Mouse (Mus musculus) gastrocnemius, postnatal 25 days (tissue): ENCODE data around the gene Glrx3. TPM values are rescaled to one million over a fixed set of nuclear protein-coding genes. Genes with fewer than 3 reads are reported as not detected.
"Not testable (repeated sequence)": the region's sequence is repeated elsewhere in the genome, so short reads cannot be mapped to it uniquely, and the experiment has no call there.

ENCODE experiments used
- DNase-seq: peaks from one replicate; pipeline ENCODE4 v3.0.0; 2022
- long read RNA-seq, 2 experiments: library from polyadenylated mRNA; stranded (forward); transcript quantifications; one replicate each; pipeline ENCODE4 v2.0.0; 2021
- total RNA-seq, 2 experiments: library from RNA; stranded (reverse); gene quantifications; 1 replicate in 1 of 2; 2 replicates in 1 of 2; pipeline ENCODE4 v1.2.3; 2021

The Glrx3 gene
- 100 to 1,000 TPM in 1 of 2 experiments, 10 to 100 TPM in 1; 99.3 to 111 TPM for total RNA-seq
- long read RNA-seq, experiment 1, transcript Glrx3-201 (11 exons, 1,685 nt) = major isoform, 362 of 427 reads
- long read RNA-seq, experiment 1, partial matches to known transcripts = 52 of 427 reads
- long read RNA-seq, experiment 1, other reads (novel, unspliced or antisense) = 13 of 427 reads
- long read RNA-seq, experiment 2, transcript Glrx3-201 (11 exons, 1,685 nt) = major isoform, 337 of 376 reads
- long read RNA-seq, experiment 2, partial matches to known transcripts = 23 of 376 reads
- long read RNA-seq, experiment 2, other reads (novel, unspliced or antisense) = 16 of 376 reads

GRCm38 (mm10) chr7:137437440-137438178 is at the start of gene Glrx3:
Glrx3 (plus strand) TSS chr7:137437614.
- peak; percentile 98 for DNase-seq

DNA sequence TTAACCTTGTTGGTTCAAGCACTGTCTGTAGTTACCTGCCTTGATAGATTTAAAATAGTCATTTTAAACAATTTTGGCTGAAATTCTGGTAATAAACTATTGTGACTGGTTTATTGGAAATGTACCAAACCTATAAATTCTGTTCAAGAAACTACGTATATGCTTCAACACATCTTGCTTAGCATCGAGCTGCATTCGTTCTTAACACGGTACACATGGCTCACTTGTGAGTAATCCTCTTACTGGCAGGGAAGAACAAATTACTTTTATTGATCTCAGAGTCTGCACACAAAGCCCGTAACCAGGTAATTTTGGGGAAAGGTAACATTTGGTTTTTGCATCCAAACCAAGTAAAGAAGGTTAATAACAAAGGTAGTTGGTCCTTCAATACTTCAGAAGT is 49.6 kb upstream of the Glrx3 start:
- no peak for DNase-seq

DNA sequence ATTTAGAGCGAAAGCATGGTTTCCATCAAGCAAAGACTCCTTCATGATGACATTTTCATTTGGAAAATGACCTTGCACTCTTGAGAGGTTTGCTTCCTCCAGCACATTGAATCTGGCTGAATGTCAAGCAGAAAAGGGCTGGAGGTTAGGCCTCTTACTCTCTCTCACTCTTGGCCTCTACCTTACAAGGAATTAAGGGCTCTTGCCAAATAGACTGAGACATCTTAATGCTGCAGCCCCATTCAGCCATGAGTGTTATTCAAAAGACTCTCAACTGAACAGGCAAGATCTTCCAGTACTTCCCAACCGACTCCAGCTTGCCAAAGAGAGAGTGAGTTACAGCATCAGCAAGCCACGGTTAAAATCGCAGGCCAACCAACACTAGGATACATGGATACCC is 42.0 kb upstream of the Glrx3 start:
- DNase-seq = no peak

- DNase-seq = no peak
These were observed 40.0 kb upstream of the Glrx3 start for GRCm38 (mm10) chr7:137397361-137397910.

DNA sequence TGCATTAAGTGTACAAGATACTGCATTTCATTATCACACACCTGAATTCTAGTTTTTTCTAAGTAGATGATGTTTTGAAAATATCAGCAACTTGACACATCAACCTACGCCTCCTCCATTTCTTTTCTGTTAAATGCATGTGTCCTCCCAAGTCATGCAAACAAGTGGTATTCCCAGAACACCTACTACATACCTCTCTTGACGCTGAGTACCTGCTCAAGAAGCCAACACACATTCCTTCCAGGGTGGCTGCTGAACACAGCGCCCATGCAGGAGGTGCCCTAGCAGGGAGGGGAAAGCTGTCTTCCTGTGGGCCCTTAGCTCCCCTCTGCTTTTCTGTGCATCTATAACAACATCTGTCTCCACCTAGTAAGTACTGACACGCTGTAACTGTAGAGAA is 38.4 kb upstream of the Glrx3 start:
- no peak for DNase-seq

GRCm38 (mm10) chr7:137404146-137404545 is 33.3 kb upstream of the Glrx3 start:
- no peak for DNase-seq

DNA sequence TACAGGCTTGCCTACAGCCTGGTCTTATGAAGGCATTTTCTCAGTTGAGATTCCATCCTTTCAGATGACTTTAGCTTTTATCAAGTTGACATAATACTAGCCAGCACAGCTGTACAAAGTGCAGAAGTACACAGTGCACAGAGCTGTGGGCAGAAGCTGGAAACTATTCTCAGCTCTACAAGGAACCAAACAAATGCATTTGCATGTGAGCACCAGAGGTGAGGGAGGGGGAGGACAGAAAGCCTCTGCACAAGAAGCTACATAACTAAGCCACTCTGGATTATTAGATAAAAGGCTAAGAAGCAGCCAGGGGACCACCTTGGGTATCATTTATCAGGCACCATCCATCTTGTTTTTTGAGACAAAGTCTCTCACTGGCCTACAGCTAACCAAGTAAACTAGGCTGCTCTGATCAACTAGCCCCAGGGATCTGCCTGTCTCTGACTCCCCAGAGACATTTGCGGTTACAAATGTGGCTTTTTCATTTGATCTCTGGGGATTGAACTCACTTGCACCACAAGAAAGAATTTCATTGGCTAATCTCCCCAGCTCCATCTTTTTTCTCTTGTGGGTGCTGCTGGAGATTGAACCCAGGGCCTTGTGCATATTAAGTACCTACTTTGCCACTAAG is 29.9 kb upstream of the Glrx3 start:
- DNase-seq = no peak

DNA sequence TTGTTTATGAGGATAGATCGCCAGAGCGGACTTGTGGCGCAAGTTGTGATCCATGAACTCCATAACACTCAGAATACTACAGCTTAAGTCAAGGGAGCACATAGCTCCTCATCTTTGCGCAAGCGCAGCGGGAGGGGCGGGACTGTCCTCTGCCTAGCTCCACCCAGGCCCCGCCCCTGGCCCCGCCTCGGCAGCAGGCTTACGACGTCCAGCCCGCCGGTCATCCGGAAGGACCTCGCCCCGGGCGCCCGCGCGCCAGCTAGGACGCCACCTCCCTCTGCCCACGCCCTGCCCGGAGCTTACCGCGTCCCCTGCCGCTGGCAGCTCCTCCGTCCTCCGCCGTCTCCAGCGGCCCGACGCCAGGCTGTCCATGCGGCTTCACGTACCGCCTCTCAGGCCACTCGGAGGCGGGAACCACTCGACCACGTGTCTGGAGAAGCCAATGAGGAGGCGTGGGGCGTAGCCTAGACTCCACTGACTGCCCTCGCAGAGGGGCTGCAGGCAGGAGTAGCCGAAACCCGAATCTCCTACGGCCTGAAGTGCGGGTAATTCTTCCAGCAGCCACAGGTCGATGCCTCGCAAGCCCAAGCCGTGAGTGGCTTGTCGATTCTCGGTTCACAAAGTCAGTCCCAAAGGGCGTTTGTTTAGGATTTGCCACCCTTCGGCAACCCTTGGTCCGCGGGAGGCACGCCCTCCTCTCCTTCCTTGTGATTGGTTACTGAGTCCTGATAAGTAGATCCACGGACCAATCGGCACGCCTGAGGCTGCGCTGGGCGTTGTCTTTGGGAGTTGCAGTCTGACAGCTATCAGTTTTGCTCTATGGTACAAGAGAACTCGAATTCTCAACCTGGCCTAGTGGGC is 26.8 kb upstream of the Glrx3 start, which contains the start of gene 9430038I01Rik:
Gene 9430038I01Rik, minus strand, starts transcription at position 426 of the 861 bp plus-strand sequence.
- peak; percentile 96 for DNase-seq

DNA sequence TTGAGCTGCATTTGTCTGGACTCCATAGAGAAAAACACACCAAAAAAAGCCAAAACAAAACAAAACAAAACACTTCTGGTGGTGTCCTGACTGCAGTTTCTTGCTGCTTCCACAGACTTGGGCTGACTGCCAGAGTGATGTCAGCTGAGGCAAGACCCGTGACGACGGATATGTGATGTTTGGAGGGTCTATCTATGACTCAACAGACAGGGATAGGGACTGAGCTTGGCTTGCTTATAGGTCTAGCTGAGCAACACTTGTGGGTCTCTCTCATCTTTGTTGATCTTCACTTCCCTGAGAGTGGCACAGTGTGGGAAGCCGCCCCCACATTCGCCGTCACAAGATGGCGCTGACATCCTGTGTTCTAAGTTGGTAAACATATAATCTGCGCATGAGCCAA is 22.7 kb upstream of the Glrx3 start:
- DNase-seq = no peak

- DNase-seq = no peak
These were observed 16.9 kb upstream of the Glrx3 start for GRCm38 (mm10) chr7:137420550-137420949.

GRCm38 (mm10) chr7:137421236-137421635 is 16.2 kb upstream of the Glrx3 start:
- DNase-seq = no peak

GRCm38 (mm10) chr7:137426693-137427092 is 10.7 kb upstream of the Glrx3 start:
- no peak for DNase-seq

DNA sequence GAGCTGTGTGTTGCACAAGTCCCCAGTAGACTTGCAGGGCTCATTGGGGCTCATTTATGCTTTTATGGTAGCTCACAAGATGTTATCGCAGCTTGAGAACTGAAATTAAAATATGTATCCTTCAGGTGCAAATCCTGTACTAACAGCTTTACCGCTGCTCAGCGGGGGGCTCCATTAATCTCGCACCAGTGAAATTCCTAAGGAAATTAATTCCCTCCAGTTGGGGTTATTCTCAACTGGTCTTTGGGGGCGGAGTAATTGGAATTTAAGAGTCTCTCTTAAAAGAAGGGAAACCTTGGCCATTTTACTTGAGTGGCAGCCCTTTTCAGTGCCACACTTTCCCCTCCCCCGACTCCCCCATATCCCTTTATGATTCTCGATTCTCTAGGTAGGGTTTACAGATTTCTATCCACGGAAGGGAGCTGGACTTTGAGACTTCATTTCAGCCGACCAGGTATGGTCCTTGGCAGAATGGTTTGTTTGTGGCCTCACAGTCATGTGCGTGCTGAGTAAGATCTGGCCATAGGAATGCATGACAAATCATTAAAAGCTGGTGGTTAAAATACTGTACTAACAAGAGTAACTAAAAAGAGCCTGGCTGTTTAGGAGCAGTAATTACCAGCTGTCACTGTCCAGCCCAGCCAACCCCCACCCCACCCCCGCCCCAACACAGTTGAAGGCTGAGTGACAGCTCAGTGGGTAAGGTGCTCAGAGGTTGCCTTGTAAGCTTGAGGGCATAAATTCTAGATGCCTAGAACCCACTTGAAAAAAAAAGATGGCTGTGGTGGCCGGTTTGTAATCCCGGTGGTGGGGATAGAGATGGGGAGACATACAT is 5.4 kb upstream of the Glrx3 start:
- no peak for DNase-seq

- DNase-seq = no peak
These were observed 513 bp upstream of the Glrx3 start for GRCm38 (mm10) chr7:137436901-137437300.

- DNase-seq = no peak
These were observed 751 bp downstream of the Glrx3 start for GRCm38 (mm10) chr7:137438179-137438550.

DNA sequence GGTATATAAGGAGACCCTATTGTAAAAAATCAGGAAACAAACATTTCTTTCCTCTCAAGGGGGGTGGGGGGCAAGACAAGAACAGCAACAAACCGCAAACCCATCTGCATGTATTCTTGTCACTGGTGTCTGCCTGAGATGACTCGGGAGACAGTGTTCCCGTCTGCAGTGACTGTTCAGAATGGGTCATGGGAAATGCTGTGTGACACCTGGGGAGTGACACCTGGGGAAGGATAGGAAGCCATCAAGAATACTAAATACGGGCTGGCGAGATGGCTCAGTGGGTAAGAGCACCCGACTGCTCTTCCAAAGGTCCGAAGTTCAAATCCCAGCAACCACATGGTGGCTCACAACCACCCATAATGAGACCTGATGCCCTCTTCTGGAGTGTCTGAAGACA is 1.5 kb downstream of the Glrx3 start:
- DNase-seq = not testable (repeated sequence)

DNA sequence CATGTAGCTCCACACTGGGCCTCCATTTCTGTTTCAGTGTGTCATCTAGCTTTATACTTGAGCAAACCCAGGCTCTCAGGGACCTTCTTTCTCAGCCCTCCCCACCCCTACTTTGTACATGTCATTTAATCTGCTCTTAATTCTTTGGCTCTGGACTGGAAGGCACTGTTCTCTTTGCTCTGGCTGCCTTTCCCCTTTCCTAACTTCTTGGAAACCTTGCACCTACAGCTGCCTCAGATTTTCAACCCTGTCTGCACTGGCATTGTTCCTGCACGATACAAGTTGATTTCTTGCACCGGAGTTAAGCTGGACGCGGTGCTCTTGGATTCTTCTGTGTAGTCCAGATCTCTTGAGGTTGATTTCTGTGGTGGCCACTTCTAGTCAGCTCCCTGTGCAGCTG is 5.5 kb downstream of the Glrx3 start:
- peak; percentile 68 for DNase-seq

DNA sequence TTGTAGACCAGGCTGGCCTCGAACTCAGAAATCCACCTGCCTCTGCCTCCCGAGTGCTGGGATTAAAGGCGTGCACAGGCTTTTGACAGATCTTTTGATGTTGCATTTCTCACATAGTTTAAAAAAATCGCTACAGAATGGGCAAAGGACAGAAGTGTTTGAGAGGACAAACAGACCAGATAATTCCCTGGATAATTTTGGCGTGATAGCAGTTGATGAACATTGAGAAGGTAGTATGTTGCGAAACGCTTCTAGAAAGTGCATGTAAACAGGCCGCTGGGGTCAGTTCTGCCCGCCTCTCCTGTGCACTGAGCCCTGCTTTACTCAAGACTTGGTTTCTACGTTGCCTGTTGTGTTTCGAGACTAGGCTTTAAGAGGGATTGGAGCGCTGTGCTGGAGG is 7.9 kb downstream of the Glrx3 start:
- DNase-seq = no peak

DNA sequence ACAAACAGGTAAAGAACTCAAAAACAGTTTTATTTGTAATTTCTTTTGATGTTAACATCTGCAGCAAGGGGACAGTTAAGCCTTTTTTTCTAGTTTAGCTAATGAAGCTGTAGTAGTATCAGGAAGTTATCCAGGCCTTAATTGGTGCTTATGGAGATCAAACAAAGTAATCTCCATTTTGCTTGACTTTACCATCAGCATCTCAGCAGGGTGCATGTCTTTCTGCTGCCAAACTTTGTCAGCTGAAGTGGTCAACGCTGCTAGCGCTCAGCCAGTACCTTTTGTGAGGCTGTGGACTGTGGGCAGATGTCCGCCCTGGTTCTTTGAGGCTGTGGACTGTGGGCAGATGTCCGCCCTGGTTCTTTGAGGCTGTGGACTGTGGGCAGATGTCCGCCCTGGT is 24.0 kb downstream of the Glrx3 start:
- no peak for DNase-seq

- DNase-seq = peak; percentile 34
These were observed 30.8 kb downstream of the Glrx3 start for GRCm38 (mm10) chr7:137468174-137468573.
